Mouse (Mus musculus) liver, adult 2 months (tissue): Measurements from ENCODE around the gene Frmd5.

ENCODE experiments used
- CTCF ChIP-seq: fragments of 200-500 bp; IDR thresholded peaks from 2 replicates; pipeline ENCODE4 v1.5.1; 2011; ENCODE audit warnings: low read depth, low read length, control low read depth
- POLR2A ChIP-seq: fragments of 200-500 bp; IDR thresholded peaks from 2 replicates; pipeline ENCODE4 v1.6.1; 2011; ENCODE audit warnings: low read length, control low read depth; ENCODE audit not compliant: insufficient read depth; ENCODE audit errors: extremely low read depth

- TF ChIP-seq POLR2A (no peak), CTCF (no peak)
Measured at GRCm38 (mm10) chr2:121711748-121712384, 95.0 kb downstream of the Frmd5 start.
